Comparison of ENCODE assay signal across 9 mouse cellular contexts in the genomic region with DNA sequence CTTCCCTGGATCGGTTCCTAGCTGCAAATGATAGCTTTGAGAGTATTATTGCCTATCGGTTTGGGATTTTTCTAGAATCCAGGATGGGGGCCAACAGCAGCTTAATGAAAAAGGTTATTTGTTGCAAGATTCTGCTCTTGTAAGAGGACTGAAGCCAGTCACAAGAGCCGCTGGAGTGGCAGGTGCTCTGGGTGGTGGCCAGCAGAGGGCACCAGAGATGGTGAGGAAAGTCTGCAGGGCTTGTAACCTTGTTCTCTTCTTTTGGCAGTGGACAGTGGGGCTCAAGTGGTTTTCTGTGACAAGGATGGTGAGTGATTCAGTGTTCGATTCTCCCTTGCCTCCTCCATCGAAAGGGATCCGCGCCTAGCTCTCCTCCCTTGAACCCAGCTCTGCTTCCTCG. TPM values are rescaled to one million over a fixed set of nuclear protein-coding genes. Genes with fewer than 3 reads are reported as not detected.
A peak's percentile ranks its signal among the peaks of the same experiment; 100 is the strongest.
DNase-seq lines count a peak whose midpoint lies in the region; ATAC-seq lines count a peak whose summit lies in the region.
"Had no signal": no experiment of that assay in that cellular context is flagged by ENCODE, and none has a peak within 500 bp of the region (broad histone marks: within the 10 kb centered on the region; RNA-seq: fewer than 3 reads in every experiment).

No protein-coding gene starts in this region.

- WGBS in heart, embryonic 11.5 days (ENCODE audit: insufficient replicate concordance): 18% methylated on average over 8 of the region's 8 CpGs
- WGBS in embryonic facial prominence, embryonic 11.5 days: 32% methylated on average over 8 of the region's 8 CpGs

- no peaks in the 10 kb centered on the region for H3K4me1 ChIP-seq in heart, embryonic 11.5 days (ENCODE audit: control insufficient read depth, insufficient read depth, low read length)
- H3K4me1 ChIP-seq in embryonic facial prominence, embryonic 11.5 days (ENCODE audit: control insufficient read depth, insufficient read depth, low read length): no peaks in the 10 kb centered on the region; the same call in 1 of the 2 replicates

- no peaks in the 10 kb centered on the region for H3K27me3 ChIP-seq in heart, embryonic 11.5 days (ENCODE audit: control insufficient read depth, insufficient read depth, low read length)
- no peaks in the 10 kb centered on the region for H3K27me3 ChIP-seq in embryonic facial prominence, embryonic 11.5 days (ENCODE audit: control insufficient read depth, insufficient read depth, low read length)
- H3K27me3 ChIP-seq: lung, embryonic 15.5 days had no signal

- no peaks in the 10 kb centered on the region for H3K36me3 ChIP-seq in heart, embryonic 11.5 days (ENCODE audit: control insufficient read depth, insufficient read depth, low read length)
- H3K36me3 ChIP-seq in embryonic facial prominence, embryonic 11.5 days (replicated peaks; ENCODE audit: control insufficient read depth, insufficient read depth, low read depth, low read length): no peaks in the 10 kb centered on the region
- H3K36me3 ChIP-seq: lung, embryonic 15.5 days had no signal

- H3K27ac ChIP-seq in heart, embryonic 11.5 days (ENCODE audit: low read depth, low read length): no peak overlapping the region
- H3K27ac ChIP-seq in embryonic facial prominence, embryonic 11.5 days (replicated peaks; ENCODE audit: low read depth, low read length): no peak overlapping the region
- H3K27ac ChIP-seq: lung, embryonic 15.5 days had no signal

- no peak overlapping the region for H3K9ac ChIP-seq in heart, embryonic 11.5 days (ENCODE audit: low read depth, low read length)
- no peak overlapping the region for H3K9ac ChIP-seq in embryonic facial prominence, embryonic 11.5 days (replicated peaks; ENCODE audit: low read length)
- H3K9ac ChIP-seq: lung, embryonic 15.5 days had no signal

- peak; percentile 94 for DNase-seq in heart, adult 11 months
- DNase-seq in adrenal gland, postnatal 14 days: peak; percentile 92
- DNase-seq in embryonic facial prominence, embryonic 11.5 days (ENCODE audit: low spot score): peak; percentile 87
- peak; percentile 33 for DNase-seq in heart, postnatal 25 days (ENCODE audit: low spot score)
- peak; percentile 42 to 75 for DNase-seq in layer of hippocampus, postnatal 14 days (ENCODE audit: low spot score in 2 of 2)
- DNase-seq in spleen, postnatal 14 days (ENCODE audit: low spot score in 2 of 2): peak; percentile 65 to 79

- H3K4me2 ChIP-seq in heart, embryonic 11.5 days: no peak overlapping the region; the same call in 1 of the 2 replicates
- H3K4me2 ChIP-seq in embryonic facial prominence, embryonic 11.5 days (ENCODE audit: low read depth, low read length): no peak overlapping the region
- H3K4me2 ChIP-seq: lung, embryonic 15.5 days had no signal

- intact Hi-C loops in heart, postnatal 25 days (cut with DNase I): loop anchor here (1.0 kb wide), 1 partner anchor 37 kb away; no protein-coding TSS in a partner anchor

- H3K9me3 ChIP-seq in heart, embryonic 11.5 days (replicated peaks; ENCODE audit: control insufficient read depth, low read length): no peaks in the 10 kb centered on the region
- no peaks in the 10 kb centered on the region for H3K9me3 ChIP-seq in embryonic facial prominence, embryonic 11.5 days (replicated peaks; ENCODE audit: control insufficient read depth, low read length)
- H3K9me3 ChIP-seq: lung, embryonic 15.5 days had no signal

- H3K4me3 ChIP-seq in heart, embryonic 11.5 days (ENCODE audit: low read depth, low read length): no peak overlapping the region
- H3K4me3 ChIP-seq in embryonic facial prominence, embryonic 11.5 days (ENCODE audit: low read depth, low read length): no peak overlapping the region
- H3K4me3 ChIP-seq: lung, embryonic 15.5 days had no signal

- no peak for ATAC-seq in heart, embryonic 11.5 days (replicated peaks; ENCODE audit: insufficient number of reproducible peaks, low FRiP score, low TSS enrichment)
- ATAC-seq in embryonic facial prominence, embryonic 11.5 days (replicated peaks; ENCODE audit: insufficient number of reproducible peaks, low FRiP score, low TSS enrichment, low read depth): no peak
- ATAC-seq in megakaryocyte progenitor cell, adult 5-6 weeks (replicated peaks; ENCODE audit: poor library complexity): peak; percentile 96

RNA-seq across cellular contexts. Expression of gene Hsd17b14, which starts 1.1 kb away (rescaled TPM):
- 0.31 and 1.5 TPM in 2 replicates for polyA plus RNA-seq in heart, embryonic 11.5 days (2014; fragmentation: Nextera tagmentation; extraction: Ambion mirVana)
- total RNA-seq in adrenal gland, postnatal 14 days (2021): 0.67 and 1.2 TPM in 2 replicates
- polyA plus RNA-seq in embryonic facial prominence, embryonic 11.5 days (2014; fragmentation: Nextera tagmentation; extraction: Ambion mirVana): 0.53 and 0.68 TPM in 2 replicates
- under 1 TPM; 0.18 to 0.59 TPM for total RNA-seq in heart, postnatal 25 days (2021)
- not detected for total RNA-seq in layer of hippocampus, postnatal 14 days (2021)
- total RNA-seq in megakaryocyte progenitor cell, adult 5-6 weeks (2015): 0.22 and 5.5 TPM in 2 replicates
- total RNA-seq in megakaryocyte progenitor cell, adult 5-6 weeks (2017): 1.2 and 8.2 TPM in 2 replicates

RNA-seq across cellular contexts. Expression of gene Bcat2, which starts 14.2 kb away (rescaled TPM):
- 69.1 and 73.2 TPM in 2 replicates for polyA plus RNA-seq in heart, embryonic 11.5 days (2014; fragmentation: Nextera tagmentation; extraction: Ambion mirVana)
- 149 and 151 TPM in 2 replicates for total RNA-seq in adrenal gland, postnatal 14 days (2021)
- polyA plus RNA-seq in embryonic facial prominence, embryonic 11.5 days (2014; fragmentation: Nextera tagmentation; extraction: Ambion mirVana): 47.0 and 47.3 TPM in 2 replicates
- total RNA-seq in heart, postnatal 25 days (2021): 100 to 1,000 TPM; 188 to 200 TPM
- total RNA-seq in layer of hippocampus, postnatal 14 days (2021): 10 to 100 TPM; 21.4 to 27.2 TPM
- total RNA-seq in megakaryocyte progenitor cell, adult 5-6 weeks (2015): 43.5 and 55.9 TPM in 2 replicates
- total RNA-seq in megakaryocyte progenitor cell, adult 5-6 weeks (2017): 37.0 and 44.0 TPM in 2 replicates

RNA-seq across cellular contexts. Expression of gene Plekha4, which starts 29.7 kb away (rescaled TPM):
- 1.1 TPM in 2 replicates for polyA plus RNA-seq in heart, embryonic 11.5 days (2014; fragmentation: Nextera tagmentation; extraction: Ambion mirVana)
- 3.8 and 6.5 TPM in 2 replicates for total RNA-seq in adrenal gland, postnatal 14 days (2021)
- polyA plus RNA-seq in embryonic facial prominence, embryonic 11.5 days (2014; fragmentation: Nextera tagmentation; extraction: Ambion mirVana): 0.62 and 1.3 TPM in 2 replicates
- 1 to 10 TPM; 2.2 to 4.7 TPM for total RNA-seq in heart, postnatal 25 days (2021)
- 1 to 10 TPM in 1 of 2 experiments, under 1 TPM in 1; 0.83 to 1.5 TPM for total RNA-seq in layer of hippocampus, postnatal 14 days (2021)
- 0.67 TPM in 1 of 2 replicates, not detected in the other for total RNA-seq in megakaryocyte progenitor cell, adult 5-6 weeks (2015)
- total RNA-seq in megakaryocyte progenitor cell, adult 5-6 weeks (2017): 0.04 and 0.34 TPM in 2 replicates

RNA-seq across cellular contexts. Expression of gene Ppp1r15a, which starts 29.7 kb away (rescaled TPM):
- polyA plus RNA-seq in heart, embryonic 11.5 days (2014; fragmentation: Nextera tagmentation; extraction: Ambion mirVana): 28.5 and 28.8 TPM in 2 replicates
- 37.3 and 55.7 TPM in 2 replicates for total RNA-seq in adrenal gland, postnatal 14 days (2021)
- polyA plus RNA-seq in embryonic facial prominence, embryonic 11.5 days (2014; fragmentation: Nextera tagmentation; extraction: Ambion mirVana): 19.8 and 20.3 TPM in 2 replicates
- total RNA-seq in heart, postnatal 25 days (2021): 10 to 100 TPM; 22.7 to 23.9 TPM
- 10 to 100 TPM; 27.8 to 29.5 TPM for total RNA-seq in layer of hippocampus, postnatal 14 days (2021)
- 46.2 and 56.7 TPM in 2 replicates for total RNA-seq in megakaryocyte progenitor cell, adult 5-6 weeks (2015)
- 70.0 and 90.7 TPM in 2 replicates for total RNA-seq in megakaryocyte progenitor cell, adult 5-6 weeks (2017)

RNA-seq across cellular contexts. Expression of gene Nucb1, which starts 45.6 kb away (rescaled TPM):
- 165 and 186 TPM in 2 replicates for polyA plus RNA-seq in heart, embryonic 11.5 days (2014; fragmentation: Nextera tagmentation; extraction: Ambion mirVana)
- total RNA-seq in adrenal gland, postnatal 14 days (2021): 199 and 204 TPM in 2 replicates
- polyA plus RNA-seq in embryonic facial prominence, embryonic 11.5 days (2014; fragmentation: Nextera tagmentation; extraction: Ambion mirVana): 96.7 and 107 TPM in 2 replicates
- total RNA-seq in heart, postnatal 25 days (2021): 100 to 1,000 TPM; 126 to 129 TPM
- 100 to 1,000 TPM in 1 of 2 experiments, 10 to 100 TPM in 1; 97.1 to 109 TPM for total RNA-seq in layer of hippocampus, postnatal 14 days (2021)
- 112 and 114 TPM in 2 replicates for total RNA-seq in megakaryocyte progenitor cell, adult 5-6 weeks (2015)
- 387 and 408 TPM in 2 replicates for total RNA-seq in megakaryocyte progenitor cell, adult 5-6 weeks (2017)

Comparison
In these comparisons a context has a peak if more than half of its experiments do, and no peak if none do; other contexts are left out.
1. DNase-seq: peak in every context shown above with its lines; median percentile 94 in heart, adult 11 months; 92 in adrenal gland, postnatal 14 days; 87 in embryonic facial prominence, embryonic 11.5 days; 72 in spleen, postnatal 14 days; 58 in layer of hippocampus, postnatal 14 days; 33 in heart, postnatal 25 days.